Mouse (Mus musculus) liver, embryonic 14.5 days (tissue): ENCODE results near the gene Iqsec1.

Experiments used
- CTCF ChIP-seq: IDR thresholded peaks from 2 replicates; pipeline ENCODE4 v1.5.1; 2016; ENCODE audit warnings: antibody characterized with exemption, low read depth, control low read depth
- EP300 ChIP-seq: IDR thresholded peaks from 2 replicates; pipeline ENCODE4 v1.6.1; 2016; ENCODE audit warnings: antibody characterized with exemption, low read depth

- TF ChIP-seq CTCF (no peak), EP300 (no peak)
Measured at GRCm38 (mm10) chr6:90678759-90679158, 309.7 kb downstream of the Iqsec1 start.
